28 mouse cellular contexts compared by ENCODE assay signal in the genomic region with DNA sequence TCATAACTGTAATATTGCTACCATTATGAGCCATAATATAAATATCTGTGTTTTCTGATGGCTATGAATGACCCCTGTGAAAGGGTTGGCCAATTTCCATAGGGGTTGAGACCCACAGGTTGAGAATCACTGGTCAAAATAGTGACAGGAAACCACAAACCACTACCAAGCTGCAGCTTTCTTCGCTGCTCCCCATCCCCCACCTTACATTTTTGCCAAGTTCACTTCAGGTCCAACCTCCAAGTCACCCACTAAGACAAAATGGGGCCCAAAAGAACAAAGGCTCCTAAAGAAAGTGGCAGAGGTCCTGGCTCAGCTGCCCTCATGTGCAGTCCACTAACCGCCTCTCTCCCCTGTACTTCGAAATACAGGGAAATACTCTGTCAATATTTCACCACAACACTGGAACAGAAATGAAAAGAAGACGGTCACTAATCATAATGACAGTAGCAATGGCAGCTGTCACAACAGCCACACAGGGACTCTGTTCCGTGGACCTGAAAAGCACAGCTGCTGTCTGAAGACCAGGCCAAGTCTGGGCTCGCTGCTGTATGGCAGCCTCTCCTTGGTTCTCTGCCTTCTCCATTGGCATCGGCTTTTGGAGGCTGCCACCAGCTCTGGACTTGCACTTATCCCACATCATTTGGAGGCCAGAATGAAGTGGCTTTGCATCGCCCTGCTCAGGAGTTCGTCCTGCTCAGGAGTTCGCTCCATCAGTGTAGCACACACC.
DNase-seq lines count a peak whose midpoint lies in the region; ATAC-seq and TF ChIP-seq lines count a peak whose summit lies in the region.
"Had no signal": no experiment of that assay in that cellular context is flagged by ENCODE, and none has a peak within 500 bp of the region (broad histone marks: within the 10 kb centered on the region; RNA-seq: fewer than 3 reads in every experiment).

No protein-coding gene starts in this region.

- H3K4me3 ChIP-seq in midbrain, postnatal 0 days (ENCODE audit: low read depth, low read length) = no peak overlapping the region
- no peak overlapping the region for H3K4me3 ChIP-seq in midbrain, embryonic 11.5 days (ENCODE audit: low read depth, low read length)
- H3K4me3 ChIP-seq: embryonic facial prominence, embryonic 12.5 days; forebrain, embryonic 15.5 days; hindbrain, embryonic 12.5 days; limb, embryonic 10.5 days; limb, embryonic 15.5 days; liver, embryonic 13.5 days had no signal

- no peak overlapping the region for H3K27ac ChIP-seq in midbrain, postnatal 0 days (ENCODE audit: low read depth, low read length)
- H3K27ac ChIP-seq in midbrain, embryonic 11.5 days (ENCODE audit: low read depth, low read length) = no peak overlapping the region
- H3K27ac ChIP-seq: embryonic facial prominence, embryonic 12.5 days; forebrain, embryonic 15.5 days; hindbrain, embryonic 12.5 days; limb, embryonic 10.5 days; limb, embryonic 15.5 days; liver, embryonic 13.5 days had no signal

- DNase-seq in heart, adult 11 months = peak; percentile 42
- DNase-seq in heart, adult 8-10 months (ENCODE audit: low spot score) = no peak
- peak; percentile 68 for DNase-seq in midbrain, postnatal 0 days (ENCODE audit: low spot score)
- DNase-seq in midbrain, embryonic 11.5 days (ENCODE audit: low spot score, missing footprints) = no peak
- no peak for DNase-seq in spleen, postnatal 10 days (ENCODE audit: low spot score in 2 of 2)
- no peak for DNase-seq in thymus, postnatal 4 days
- DNase-seq: adrenal gland, adult 8-10 months; cerebellum, adult 11 months; cerebellum, adult 9-11 months; gastrocnemius, postnatal 36 days; heart, postnatal 14 days; kidney, adult 18-20 months; liver, embryonic 13.5 days; lung, adult 18-20 months; lung, postnatal 4 days; midbrain, embryonic 14.5 days; right cerebral cortex, postnatal 25 days; thymus, adult 2 months; thymus, postnatal 36 days had no signal

- H3K27me3 ChIP-seq in midbrain, postnatal 0 days (ENCODE audit: insufficient read depth, low read length) = no peaks in the 10 kb centered on the region
- H3K27me3 ChIP-seq in midbrain, embryonic 11.5 days (ENCODE audit: control insufficient read depth, insufficient read depth, low read length) = no peaks in the 10 kb centered on the region
- H3K27me3 ChIP-seq: embryonic facial prominence, embryonic 12.5 days; hindbrain, embryonic 12.5 days; limb, embryonic 15.5 days; liver, embryonic 13.5 days had no signal

- H3K9me3 ChIP-seq in midbrain, postnatal 0 days (ENCODE audit: low read length) = no peaks in the 10 kb centered on the region
- H3K9me3 ChIP-seq in midbrain, embryonic 11.5 days (ENCODE audit: control insufficient read depth, low read length) = no peaks in the 10 kb centered on the region
- H3K9me3 ChIP-seq: embryonic facial prominence, embryonic 12.5 days; forebrain, embryonic 15.5 days; hindbrain, embryonic 12.5 days; limb, embryonic 10.5 days; limb, embryonic 15.5 days; liver, embryonic 13.5 days had no signal

- WGBS in midbrain, postnatal 0 days = 85% methylated on average over 10 of the region's 10 CpGs
- WGBS in midbrain, embryonic 11.5 days = 93% methylated on average over 10 of the region's 10 CpGs

- H3K4me2 ChIP-seq in midbrain, postnatal 0 days (ENCODE audit: low read depth, low read length, poor library complexity, severe bottlenecking) = no peak overlapping the region
- H3K4me2 ChIP-seq in midbrain, embryonic 11.5 days = no peak overlapping the region
- H3K4me2 ChIP-seq: embryonic facial prominence, embryonic 12.5 days; forebrain, embryonic 15.5 days; hindbrain, embryonic 12.5 days; limb, embryonic 15.5 days; liver, embryonic 13.5 days had no signal

- no peak overlapping the region for H3K9ac ChIP-seq in midbrain, postnatal 0 days (replicated peaks; ENCODE audit: low read length, poor library complexity, severe bottlenecking)
- H3K9ac ChIP-seq in midbrain, embryonic 11.5 days (ENCODE audit: low read length) = no peak overlapping the region
- H3K9ac ChIP-seq: embryonic facial prominence, embryonic 12.5 days; forebrain, embryonic 15.5 days; hindbrain, embryonic 12.5 days; limb, embryonic 15.5 days; liver, embryonic 13.5 days had no signal

- no peak for TF ChIP-seq CTCF in midbrain, postnatal 0 days (IDR thresholded peaks at IDR 0.05)

- H3K4me1 ChIP-seq in midbrain, postnatal 0 days (ENCODE audit: insufficient read depth, low read length) = peaks cover 6% of the 10 kb centered on the region; the same call in 1 of the 2 replicates
- no peaks in the 10 kb centered on the region for H3K4me1 ChIP-seq in midbrain, embryonic 11.5 days (ENCODE audit: control insufficient read depth, insufficient read depth, low read length)
- H3K4me1 ChIP-seq: embryonic facial prominence, embryonic 12.5 days; limb, embryonic 10.5 days; limb, embryonic 15.5 days; liver, embryonic 13.5 days had no signal

- ATAC-seq in midbrain, postnatal 0 days (ENCODE audit: low FRiP score) = no peak
- ATAC-seq in midbrain, embryonic 11.5 days (ENCODE audit: low FRiP score) = no peak
- peak; percentile 27 for ATAC-seq in common myeloid progenitor, adult 5-6 weeks (replicated peaks; ENCODE audit: low read depth, poor library complexity, severe bottlenecking)
- ATAC-seq: forebrain, embryonic 15.5 days; inflammation-experienced regulatory T-cells, adult 6 months; lung, postnatal 0 days had no signal

- H3K36me3 ChIP-seq in midbrain, postnatal 0 days (ENCODE audit: insufficient read depth, low read length) = no peaks in the 10 kb centered on the region
- H3K36me3 ChIP-seq in midbrain, embryonic 11.5 days (ENCODE audit: control insufficient read depth, insufficient read depth, low read length) = no peaks in the 10 kb centered on the region
- H3K36me3 ChIP-seq: embryonic facial prominence, embryonic 12.5 days; forebrain, embryonic 15.5 days; G1E; hindbrain, embryonic 12.5 days; limb, embryonic 10.5 days; limb, embryonic 15.5 days; liver, embryonic 13.5 days had no signal

Comparison
In these comparisons a context has a peak if more than half of its experiments do, and no peak if none do; other contexts are left out.
1. DNase-seq: peak in heart, adult 11 months (single experiment) and midbrain, postnatal 0 days (single experiment); none in heart, adult 8-10 months (single experiment), midbrain, embryonic 11.5 days (single experiment), spleen, postnatal 10 days (0 of 2) and thymus, postnatal 4 days (single experiment).